Mouse (Mus musculus): ENCODE results near the gene Hnrnpm. TPM values are rescaled to one million over a fixed set of nuclear protein-coding genes. Genes with fewer than 3 reads are reported as not detected.

The Hnrnpm gene
- polyA plus RNA-seq, 2 experiments from 2014 or later: 297 to 326 TPM

GRCm38 (mm10) chr17:33597271-33597670 lies 89.4 kb downstream of the Hnrnpm start:
- no peak for ATAC-seq

Other genes starting within 250 kb of the Hnrnpm start
- 10 to 100 TPM; 53.9 to 80.8 TPM for gene Adamts10, start 162.7 kb downstream of the Hnrnpm start, polyA plus RNA-seq (2017; shearing (Covaris generic))
- 10 to 100 TPM; 51.2 to 91.0 TPM for gene Myo1f, start 131.2 kb downstream of the Hnrnpm start, polyA plus RNA-seq (2017; shearing (Covaris generic))
- 10 to 100 TPM; 51.4 to 82.4 TPM for gene Zfp414, start 57.8 kb downstream of the Hnrnpm start, polyA plus RNA-seq (2017; shearing (Covaris generic))
- 1 to 10 TPM; 1.3 to 2.4 TPM for gene Pram1, start 48.8 kb downstream of the Hnrnpm start, polyA plus RNA-seq (2017; shearing (Covaris generic))
- 10 to 100 TPM; 23.1 to 24.4 TPM for gene March2, start 31.8 kb upstream of the Hnrnpm start, polyA plus RNA-seq (2017; shearing (Covaris generic))
- gene Rab11b, start 73.7 kb upstream of the Hnrnpm start, polyA plus RNA-seq (2017; shearing (Covaris generic)): 100 to 1,000 TPM; 257 to 400 TPM
- 1 to 10 TPM; 4.4 to 6.1 TPM for gene Angptl4, start 95.0 kb upstream of the Hnrnpm start, polyA plus RNA-seq (2017; shearing (Covaris generic))
- 1 to 10 TPM; 6.3 to 8.9 TPM for gene Kank3, start 123.7 kb upstream of the Hnrnpm start, polyA plus RNA-seq (2017; shearing (Covaris generic))
- 1,000 to 10,000 TPM; 1,453 to 2,471 TPM for gene Rps28, start 137.7 kb upstream of the Hnrnpm start, polyA plus RNA-seq (2017; shearing (Covaris generic))
- 100 to 1,000 TPM; 377 to 404 TPM for gene Ndufa7, start 137.7 kb upstream of the Hnrnpm start, polyA plus RNA-seq (2017; shearing (Covaris generic))
- 10 to 100 TPM; 11.0 to 11.9 TPM for gene Cd320, start 156.2 kb upstream of the Hnrnpm start, polyA plus RNA-seq (2017; shearing (Covaris generic))
- gene Gm7029, start 187.0 kb upstream of the Hnrnpm start, polyA plus RNA-seq (2017; shearing (Covaris generic)): not detected
- 1 to 10 TPM; 1.3 to 4.7 TPM for gene Kifc1, start 203.8 kb upstream of the Hnrnpm start, polyA plus RNA-seq (2017; shearing (Covaris generic))
- 1 to 10 TPM; 2.0 to 3.1 TPM for gene Platr17, start 218.3 kb upstream of the Hnrnpm start, polyA plus RNA-seq (2017; shearing (Covaris generic))
- 100 to 1,000 TPM; 117 to 200 TPM for gene Daxx, start 222.6 kb upstream of the Hnrnpm start, polyA plus RNA-seq (2017; shearing (Covaris generic))
- 100 to 1,000 TPM; 348 to 555 TPM for gene Tapbp, start 229.0 kb upstream of the Hnrnpm start, polyA plus RNA-seq (2017; shearing (Covaris generic))
- gene Zbtb22, start 229.0 kb upstream of the Hnrnpm start, polyA plus RNA-seq (2017; shearing (Covaris generic)): 1 to 10 TPM; 3.6 to 3.8 TPM
- 10 to 100 TPM; 30.2 to 31.4 TPM for gene Rgl2, start 242.7 kb upstream of the Hnrnpm start, polyA plus RNA-seq (2017; shearing (Covaris generic))

Data from CD4-positive, CD25-positive, alpha-beta regulatory T cell, adult 4 months (primary cell).